Mouse (Mus musculus): ENCODE measurements around the gene Irf7. TPM values are rescaled to one million over a fixed set of nuclear protein-coding genes. Genes with fewer than 3 reads are reported as not detected.

The Irf7 gene
- 97.9 TPM for polyA plus RNA-seq (2014; fragmentation: Illumina TruSeq; extraction: RNeasy Lipid Tissue Mini Kit (QIAGEN cat#74804); ENCODE audit: low replicate concordance)

GRCm38 (mm10) chr7:141265739-141266561 is at the start of gene Irf7:
Irf7 (minus strand) TSS chr7:141266481.

DNA sequence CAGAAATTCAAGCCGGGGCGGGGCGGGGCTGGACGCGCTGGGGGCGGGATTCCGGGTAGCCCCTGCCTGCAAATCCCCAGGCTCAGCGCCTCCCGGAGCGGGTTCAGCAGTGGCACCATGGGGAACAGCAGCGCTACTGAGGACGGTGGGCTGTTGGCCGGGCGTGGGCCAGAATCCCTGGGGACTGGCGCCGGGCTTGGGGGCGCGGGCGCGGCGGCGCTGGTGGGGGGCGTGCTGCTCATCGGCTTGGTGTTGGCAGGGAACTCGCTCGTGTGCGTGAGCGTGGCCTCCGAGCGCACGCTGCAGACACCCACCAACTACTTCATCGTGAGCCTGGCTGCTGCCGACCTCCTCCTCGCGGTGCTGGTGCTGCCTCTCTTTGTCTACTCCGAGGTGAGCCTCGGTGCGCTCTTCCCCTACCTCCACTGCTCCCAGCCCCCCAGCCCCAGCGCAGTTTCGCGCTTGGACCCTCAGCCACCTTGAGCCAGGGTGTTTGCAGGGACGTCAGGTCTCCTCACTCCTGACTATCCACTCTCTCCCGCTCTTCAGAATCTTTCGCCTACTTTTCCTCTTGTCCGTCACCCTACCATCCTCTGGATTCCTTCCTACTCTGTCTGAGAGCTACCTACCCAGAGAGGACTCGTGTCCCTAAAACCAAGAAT is 25.8 kb upstream of the Irf7 start, which contains the start of gene Drd4:
Gene Drd4, plus strand, starts transcription at position 86 of the 662 bp plus-strand sequence.

GRCm38 (mm10) chr7:141278766-141279590 is 12.7 kb upstream of the Irf7 start, which contains the start of gene Sct:
Sct (minus strand) TSS chr7:141279133.

DNA sequence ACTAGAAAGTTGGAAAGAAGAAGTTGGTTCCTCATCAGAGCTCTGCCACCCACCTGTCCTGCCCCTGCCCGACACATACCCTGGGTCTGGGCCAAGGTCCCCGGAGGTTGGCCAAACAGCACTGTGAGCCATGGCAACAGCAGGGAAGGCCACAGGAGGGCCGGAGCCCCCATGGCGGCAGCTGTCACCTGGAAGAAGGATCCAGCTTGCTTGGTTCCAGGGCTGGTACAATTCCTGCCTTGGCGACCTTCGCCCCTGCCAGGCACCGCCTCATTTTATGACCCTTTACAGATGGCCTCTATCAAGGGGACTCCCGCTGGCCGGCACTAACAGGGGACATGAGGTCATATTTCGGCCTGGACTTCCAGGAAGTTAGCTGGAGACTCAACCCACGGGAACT is 10.3 kb upstream of the Irf7 start, which contains the start of gene Cdhr5:
Gene Cdhr5, minus strand, starts transcription at position 241 of the 400 bp plus-strand sequence.

DNA sequence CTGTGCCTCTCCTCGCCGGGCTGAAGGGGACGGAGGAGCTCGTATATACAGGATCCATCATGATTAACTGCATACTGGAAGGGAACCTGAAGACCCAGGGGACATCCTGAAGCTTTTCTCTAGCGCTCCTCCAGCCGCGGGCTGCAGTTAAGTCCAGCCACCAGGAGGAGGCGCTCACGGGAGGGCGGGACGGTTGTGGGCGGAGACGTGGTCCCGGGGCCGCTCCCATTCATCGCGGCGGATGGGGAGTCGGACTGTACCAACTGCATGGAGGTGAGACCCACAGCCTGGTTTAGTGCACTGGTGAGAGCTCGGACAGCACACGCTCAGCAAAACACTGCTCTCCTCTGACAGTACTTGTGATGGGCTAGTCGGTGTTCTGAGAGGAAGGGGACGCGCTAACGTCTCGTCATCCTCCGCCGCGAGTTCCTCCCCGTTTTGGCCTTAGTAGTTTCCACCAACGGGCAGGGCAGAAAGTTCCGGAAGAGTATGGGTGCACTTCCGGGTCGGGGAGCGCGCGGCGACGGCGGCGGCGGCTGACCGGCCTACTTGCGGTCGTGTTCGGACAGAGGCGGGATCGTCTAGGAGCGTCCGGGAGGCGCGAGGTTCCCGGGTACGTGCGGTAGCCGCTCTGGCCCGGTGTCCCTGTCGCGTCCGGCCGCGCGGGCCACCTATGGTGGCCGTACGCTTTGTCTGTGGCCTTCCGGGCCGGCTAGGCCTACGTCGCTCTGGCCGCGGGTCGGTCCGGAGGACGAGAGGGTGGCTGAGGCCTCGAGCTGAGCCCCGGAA is 37.8 kb downstream of the Irf7 start, which contains the start of gene Phrf1:
Gene Phrf1, plus strand, starts transcription at position 506 of the 789 bp plus-strand sequence.

DNA sequence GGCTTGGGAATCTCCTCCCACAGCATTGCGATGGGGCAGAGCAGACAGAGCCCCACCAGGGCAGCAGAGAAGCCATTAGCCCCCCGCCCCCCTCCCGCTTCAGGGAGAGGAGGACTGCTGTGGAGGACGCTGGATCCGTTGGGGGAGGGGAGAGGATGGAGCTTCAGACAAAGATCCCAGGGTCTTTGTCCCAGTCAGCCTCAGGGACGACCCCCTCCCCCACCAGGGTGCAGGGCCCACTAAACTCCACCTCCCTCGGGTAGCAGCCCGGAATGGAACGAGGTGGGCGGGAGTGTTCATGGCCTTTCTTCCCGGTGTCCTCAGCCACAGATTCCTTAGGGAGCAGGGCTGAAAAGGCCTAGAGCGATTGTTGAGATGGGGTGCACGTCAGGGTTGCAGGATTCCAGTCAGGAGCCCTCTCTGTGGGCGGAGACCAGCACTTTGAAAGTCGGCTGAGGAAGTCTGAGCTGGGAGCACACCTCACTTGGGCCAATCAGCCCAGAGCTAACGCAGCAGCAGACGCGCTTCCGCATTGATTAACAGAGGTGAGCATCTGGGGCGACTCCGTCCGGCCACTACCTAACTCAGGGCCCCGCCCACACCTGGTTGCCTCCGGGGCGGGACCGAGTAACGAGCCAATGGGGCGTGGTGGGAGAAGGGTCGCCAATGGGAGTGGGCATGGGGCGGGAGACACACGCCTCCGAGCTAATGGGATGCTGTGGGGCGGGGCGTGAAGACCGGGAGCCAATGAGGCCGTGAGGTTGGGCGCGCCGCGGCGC is 51.0 kb downstream of the Irf7 start, which contains the start of gene Rassf7:
Gene Rassf7, plus strand, starts transcription at position 760 of the 779 bp plus-strand sequence.

DNA sequence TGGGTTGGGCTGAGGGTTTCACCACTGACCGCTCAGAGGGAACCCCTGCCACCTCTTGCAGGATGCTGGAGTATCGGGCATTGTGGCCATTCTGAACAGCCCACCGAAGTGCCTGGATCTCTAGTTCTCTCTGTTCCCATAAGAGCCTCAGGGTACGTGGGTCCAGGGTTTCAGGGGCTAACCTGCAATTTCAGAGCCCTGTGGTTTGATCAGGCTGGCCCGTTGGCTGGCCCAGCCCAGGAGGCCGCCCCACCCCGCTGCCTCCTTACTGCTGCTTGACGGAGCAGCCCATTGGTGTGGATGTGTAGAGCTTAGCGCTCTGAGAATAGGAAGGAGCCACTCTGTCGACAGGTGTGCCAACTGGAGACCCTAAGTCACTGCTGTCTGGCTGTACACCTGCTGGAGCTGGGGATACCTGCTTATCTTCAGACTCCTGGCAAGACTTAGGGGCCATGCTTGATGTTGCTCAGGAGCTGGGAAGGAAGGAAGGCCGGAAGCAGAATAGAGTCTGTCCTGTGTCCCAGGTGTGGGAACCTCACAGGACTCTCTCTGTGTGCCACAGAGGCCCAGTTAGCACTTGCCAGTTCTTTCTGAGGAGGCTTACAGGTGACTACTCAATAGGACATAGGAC is 52.6 kb downstream of the Irf7 start, which contains the start of gene Lmntd2:
Gene Lmntd2, minus strand, starts transcription at position 476 of the 631 bp plus-strand sequence.

Other genes with a start within 250 kb of the Irf7 start
- gene Ifitm6, start 248.6 kb downstream of the Irf7 start, polyA plus RNA-seq (2014; fragmentation: Illumina TruSeq; extraction: RNeasy Lipid Tissue Mini Kit (QIAGEN cat#74804); ENCODE audit: low replicate concordance), result 5.2 TPM
- not detected for gene Gm17387, start 237.3 kb downstream of the Irf7 start, polyA plus RNA-seq (2014; fragmentation: Illumina TruSeq; extraction: RNeasy Lipid Tissue Mini Kit (QIAGEN cat#74804); ENCODE audit: low replicate concordance)
- gene B4galnt4, start 205.4 kb downstream of the Irf7 start, polyA plus RNA-seq (2014; fragmentation: Illumina TruSeq; extraction: RNeasy Lipid Tissue Mini Kit (QIAGEN cat#74804); ENCODE audit: low replicate concordance), result 0.45 TPM
- gene Pkp3, start 188.3 kb downstream of the Irf7 start, polyA plus RNA-seq (2014; fragmentation: Illumina TruSeq; extraction: RNeasy Lipid Tissue Mini Kit (QIAGEN cat#74804); ENCODE audit: low replicate concordance), result 0.74 TPM
- 1.6 TPM for gene Sigirr, start 165.9 kb downstream of the Irf7 start, polyA plus RNA-seq (2014; fragmentation: Illumina TruSeq; extraction: RNeasy Lipid Tissue Mini Kit (QIAGEN cat#74804); ENCODE audit: low replicate concordance)
- 145 TPM for gene Ano9, start 148.7 kb downstream of the Irf7 start, polyA plus RNA-seq (2014; fragmentation: Illumina TruSeq; extraction: RNeasy Lipid Tissue Mini Kit (QIAGEN cat#74804); ENCODE audit: low replicate concordance)
- gene Ptdss2, start 144.1 kb downstream of the Irf7 start, polyA plus RNA-seq (2014; fragmentation: Illumina TruSeq; extraction: RNeasy Lipid Tissue Mini Kit (QIAGEN cat#74804); ENCODE audit: low replicate concordance), result 11.3 TPM
- 1.9 TPM for gene Rnh1, start 93.6 kb downstream of the Irf7 start, polyA plus RNA-seq (2014; fragmentation: Illumina TruSeq; extraction: RNeasy Lipid Tissue Mini Kit (QIAGEN cat#74804); ENCODE audit: low replicate concordance)
- gene Hras, start 72.5 kb downstream of the Irf7 start, polyA plus RNA-seq (2014; fragmentation: Illumina TruSeq; extraction: RNeasy Lipid Tissue Mini Kit (QIAGEN cat#74804); ENCODE audit: low replicate concordance), result 2.0 TPM
- gene Lrrc56, start 72.3 kb downstream of the Irf7 start, polyA plus RNA-seq (2014; fragmentation: Illumina TruSeq; extraction: RNeasy Lipid Tissue Mini Kit (QIAGEN cat#74804); ENCODE audit: low replicate concordance), result 0.56 TPM
- 0.59 TPM for gene Lmntd2, start 52.4 kb downstream of the Irf7 start, polyA plus RNA-seq (2014; fragmentation: Illumina TruSeq; extraction: RNeasy Lipid Tissue Mini Kit (QIAGEN cat#74804); ENCODE audit: low replicate concordance)
- gene Rassf7, start 50.6 kb downstream of the Irf7 start, polyA plus RNA-seq (2014; fragmentation: Illumina TruSeq; extraction: RNeasy Lipid Tissue Mini Kit (QIAGEN cat#74804); ENCODE audit: low replicate concordance), result 8.4 TPM
- 8.6 TPM for gene Phrf1, start 37.7 kb downstream of the Irf7 start, polyA plus RNA-seq (2014; fragmentation: Illumina TruSeq; extraction: RNeasy Lipid Tissue Mini Kit (QIAGEN cat#74804); ENCODE audit: low replicate concordance)
- gene Cdhr5, start 10.3 kb upstream of the Irf7 start, polyA plus RNA-seq (2014; fragmentation: Illumina TruSeq; extraction: RNeasy Lipid Tissue Mini Kit (QIAGEN cat#74804); ENCODE audit: low replicate concordance), result 150 TPM
- gene Sct, start 12.7 kb upstream of the Irf7 start, polyA plus RNA-seq (2014; fragmentation: Illumina TruSeq; extraction: RNeasy Lipid Tissue Mini Kit (QIAGEN cat#74804); ENCODE audit: low replicate concordance), result 1.2 TPM
- gene Drd4, start 25.5 kb upstream of the Irf7 start, polyA plus RNA-seq (2014; fragmentation: Illumina TruSeq; extraction: RNeasy Lipid Tissue Mini Kit (QIAGEN cat#74804); ENCODE audit: low replicate concordance), result not detected
- 0.85 TPM for gene Deaf1, start 61.2 kb upstream of the Irf7 start, polyA plus RNA-seq (2014; fragmentation: Illumina TruSeq; extraction: RNeasy Lipid Tissue Mini Kit (QIAGEN cat#74804); ENCODE audit: low replicate concordance)
- gene Tmem80, start 61.3 kb upstream of the Irf7 start, polyA plus RNA-seq (2014; fragmentation: Illumina TruSeq; extraction: RNeasy Lipid Tissue Mini Kit (QIAGEN cat#74804); ENCODE audit: low replicate concordance), result 16.0 TPM
- gene Eps8l2, start 72.4 kb upstream of the Irf7 start, polyA plus RNA-seq (2014; fragmentation: Illumina TruSeq; extraction: RNeasy Lipid Tissue Mini Kit (QIAGEN cat#74804); ENCODE audit: low replicate concordance), result 11.5 TPM
- 17.9 TPM for gene Taldo1, start 125.7 kb upstream of the Irf7 start, polyA plus RNA-seq (2014; fragmentation: Illumina TruSeq; extraction: RNeasy Lipid Tissue Mini Kit (QIAGEN cat#74804); ENCODE audit: low replicate concordance)
- 3.3 TPM for gene Gatd1, start 147.7 kb upstream of the Irf7 start, polyA plus RNA-seq (2014; fragmentation: Illumina TruSeq; extraction: RNeasy Lipid Tissue Mini Kit (QIAGEN cat#74804); ENCODE audit: low replicate concordance)
- gene Cend1, start 163.0 kb upstream of the Irf7 start, polyA plus RNA-seq (2014; fragmentation: Illumina TruSeq; extraction: RNeasy Lipid Tissue Mini Kit (QIAGEN cat#74804); ENCODE audit: low replicate concordance), result not detected
- gene Slc25a22, start 171.4 kb upstream of the Irf7 start, polyA plus RNA-seq (2014; fragmentation: Illumina TruSeq; extraction: RNeasy Lipid Tissue Mini Kit (QIAGEN cat#74804); ENCODE audit: low replicate concordance), result 3.3 TPM
- gene Pidd1, start 177.5 kb upstream of the Irf7 start, polyA plus RNA-seq (2014; fragmentation: Illumina TruSeq; extraction: RNeasy Lipid Tissue Mini Kit (QIAGEN cat#74804); ENCODE audit: low replicate concordance), result 0.19 TPM
- 8.8 TPM for gene Rplp2, start 180.9 kb upstream of the Irf7 start, polyA plus RNA-seq (2014; fragmentation: Illumina TruSeq; extraction: RNeasy Lipid Tissue Mini Kit (QIAGEN cat#74804); ENCODE audit: low replicate concordance)
- 2.3 TPM for gene Pnpla2, start 188.7 kb upstream of the Irf7 start, polyA plus RNA-seq (2014; fragmentation: Illumina TruSeq; extraction: RNeasy Lipid Tissue Mini Kit (QIAGEN cat#74804); ENCODE audit: low replicate concordance)
- gene Cracr2b, start 194.6 kb upstream of the Irf7 start, polyA plus RNA-seq (2014; fragmentation: Illumina TruSeq; extraction: RNeasy Lipid Tissue Mini Kit (QIAGEN cat#74804); ENCODE audit: low replicate concordance), result not detected
- gene Cd151, start 200.9 kb upstream of the Irf7 start, polyA plus RNA-seq (2014; fragmentation: Illumina TruSeq; extraction: RNeasy Lipid Tissue Mini Kit (QIAGEN cat#74804); ENCODE audit: low replicate concordance), result 22.0 TPM
- gene Polr2l, start 208.7 kb upstream of the Irf7 start, polyA plus RNA-seq (2014; fragmentation: Illumina TruSeq; extraction: RNeasy Lipid Tissue Mini Kit (QIAGEN cat#74804); ENCODE audit: low replicate concordance), result 0.78 TPM
- gene Tspan4, start 208.8 kb upstream of the Irf7 start, polyA plus RNA-seq (2014; fragmentation: Illumina TruSeq; extraction: RNeasy Lipid Tissue Mini Kit (QIAGEN cat#74804); ENCODE audit: low replicate concordance), result not detected

All from small intestine, adult 10 weeks (tissue).